Mouse (Mus musculus) liver, embryonic 11.5 days (tissue): ENCODE results near the gene Zfp955a. TPM values are rescaled to one million over a fixed set of nuclear protein-coding genes. Genes with fewer than 3 reads are reported as not detected.
A peak's percentile ranks its signal among the peaks of the same experiment; 100 is the strongest.
"Not testable (repeated sequence)": the region's sequence is repeated elsewhere in the genome, so short reads cannot be mapped to it uniquely, and the experiment has no call there.

Source experiments
- ATAC-seq: fragments of 200-750 bp; cut with Nextera tagmentation; replicated peaks from 2 replicates; pipeline ENCODE4 v1.8.0; 2017; ENCODE audit warnings: moderate number of reproducible peaks, mild to moderate bottlenecking, moderate TSS enrichment, moderate library complexity; ENCODE audit not compliant: low FRiP score
- DNase-seq: peaks from one replicate; pipeline ENCODE4 v3.0.0-alpha.2; 2017; ENCODE audit warnings: low spot score
- H3K27ac ChIP-seq: fragments of 300-500 bp; sonication (generic); 2 replicates; pipeline ENCODE4 v1.5.1; 2014; ENCODE audit warnings: mild to moderate bottlenecking, low read depth, low read length, control low read depth
- H3K27me3 ChIP-seq: fragments of 300-500 bp; sonication (generic); replicated peaks from 2 replicates; pipeline ENCODE4 v1.6.1; 2014; ENCODE audit warnings: low read length, mixed read lengths; ENCODE audit not compliant: control insufficient read depth, insufficient read depth
- H3K36me3 ChIP-seq: fragments of 300-500 bp; sonication (generic); 2 replicates; pipeline ENCODE4 v1.6.1; 2014; ENCODE audit warnings: mild to moderate bottlenecking, low read length, moderate library complexity, mixed read lengths; ENCODE audit not compliant: control insufficient read depth, insufficient read depth
- H3K4me1 ChIP-seq: fragments of 300-500 bp; sonication (generic); replicated peaks from 2 replicates; pipeline ENCODE4 v1.6.1; 2014; ENCODE audit warnings: low read length, mixed read lengths; ENCODE audit not compliant: control insufficient read depth, insufficient read depth
- H3K4me2 ChIP-seq: fragments of 300-500 bp; sonication (generic); 2 replicates; pipeline ENCODE4 v1.6.1; 2014; ENCODE audit warnings: mild to moderate bottlenecking, control low read depth, moderate library complexity
- H3K4me3 ChIP-seq: fragments of 300-500 bp; sonication (generic); 2 replicates; pipeline ENCODE4 v1.5.1; 2014; ENCODE audit warnings: low read depth, low read length, control low read depth
- H3K9ac ChIP-seq: fragments of 300-500 bp; sonication (generic); 2 replicates; pipeline ENCODE4 v1.6.1; 2014; ENCODE audit warnings: low read depth, low read length, control low read depth
- H3K9me3 ChIP-seq: fragments of 300-500 bp; sonication (generic); 2 replicates; pipeline ENCODE4 v1.6.1; 2016; ENCODE audit warnings: low read length, inconsistent platforms, mixed read lengths; ENCODE audit not compliant: control insufficient read depth
- WGBS: fragments of 180-500 bp; shearing (Covaris S2); extraction: QIAGEN DNeasy Blood & Tissue Kit; methylation state at CpG from one replicate; pipeline ENCODE4 v1.1.7; 2014; 5-methylcytosine and 5-hydroxymethylcytosine counted together
- polyA plus RNA-seq: library from polyadenylated mRNA; unstranded; fragments of >200 nt; fragmentation: Nextera tagmentation; extraction: Ambion mirVana; gene quantifications from 2 replicates; pipeline ENCODE4 v1.2.1, GENCODE M21; 2014

Zfp955a gene
- 9.9 and 11.0 TPM in 2 replicates for polyA plus RNA-seq

GRCm38 (mm10) chr17:33254530-33255318 is at the start of gene Zfp955a:
TSS of gene Zfp955a (minus strand) at chr17:33255145.
- H3K9me3 ChIP-seq, H3K27me3 ChIP-seq, H3K36me3 ChIP-seq, H3K27ac ChIP-seq, DNase-seq, H3K4me3 ChIP-seq, H3K9ac ChIP-seq, H3K4me1 ChIP-seq: not testable (repeated sequence)
- peak; percentile 98 for ATAC-seq
- WGBS: 24% methylated on average over 1 of the region's 34 CpGs
- peak within 1 kb of the TSS; percentile 22; the same call in 1 of the 2 replicates for H3K4me2 ChIP-seq

GRCm38 (mm10) chr17:33289876-33290149 is 34.9 kb upstream of the Zfp955a start:
- H3K9me3 ChIP-seq, H3K9ac ChIP-seq, H3K36me3 ChIP-seq, H3K4me2 ChIP-seq, H3K27ac ChIP-seq, H3K4me3 ChIP-seq, DNase-seq, H3K4me1 ChIP-seq, H3K27me3 ChIP-seq: not testable (repeated sequence)
- ATAC-seq: peak; percentile 65; the same call in 1 of the 2 replicates
- no CpG with 5 or more reads among the region's 9 CpGs for WGBS

- peak; percentile 98 for ATAC-seq
- not testable (repeated sequence) for H3K36me3 ChIP-seq, H3K9ac ChIP-seq, DNase-seq, H3K27ac ChIP-seq, H3K27me3 ChIP-seq, H3K9me3 ChIP-seq, H3K4me3 ChIP-seq, H3K4me1 ChIP-seq
- peak within 1 kb of the TSS; percentile 33; the same call in 1 of the 2 replicates for H3K4me2 ChIP-seq
- WGBS: no CpG with 5 or more reads among the region's 25 CpGs
Measured at GRCm38 (mm10) chr17:33289039-33289875, 34.3 kb upstream of the Zfp955a start, which contains the start of gene Zfp955b. TSS of gene Zfp955b (plus strand) at chr17:33289544.

GRCm38 (mm10) chr17:33268907-33269306 is 14.0 kb upstream of the Zfp955a start:
- Histone ChIP-seq H3K27me3 (no peaks in the 10 kb centered on the region), H3K36me3 (no peaks in the 10 kb centered on the region), H3K27ac (no peak overlapping the region), H3K4me2 (no peak overlapping the region), H3K9ac (no peak overlapping the region), H3K9me3 (no peaks in the 10 kb centered on the region), H3K4me3 (no peak overlapping the region), H3K4me1 (no peaks in the 10 kb centered on the region)
- DNase-seq (no peak), ATAC-seq (no peak)
- 82% methylated on average over 9 of the region's 9 CpGs for WGBS

GRCm38 (mm10) chr17:33264376-33264775 is 9.4 kb upstream of the Zfp955a start, which contains the start of gene Olfr63:
TSS of gene Olfr63 (plus strand) at chr17:33264676.
- DNase-seq: no peak
- no peak for ATAC-seq
- Histone ChIP-seq H3K9me3 (no peaks in the 10 kb centered on the region), H3K27me3 (no peaks in the 10 kb centered on the region), H3K36me3 (no peaks in the 10 kb centered on the region), H3K4me1 (no peaks in the 10 kb centered on the region), H3K27ac (no peak within 1 kb of the TSS), H3K9ac (no peak within 1 kb of the TSS), H3K4me3 (no peak within 1 kb of the TSS), H3K4me2 (no peak within 1 kb of the TSS)
- 61% methylated on average over 1 of the region's 1 CpGs for WGBS

- no CpG with 5 or more reads among the region's 2 CpGs for WGBS
- H3K36me3 ChIP-seq, H3K27ac ChIP-seq, H3K27me3 ChIP-seq, H3K4me1 ChIP-seq, H3K9ac ChIP-seq, H3K4me3 ChIP-seq, H3K9me3 ChIP-seq, H3K4me2 ChIP-seq, DNase-seq: not testable (repeated sequence)
- ATAC-seq: peak; percentile 19
Measured at GRCm38 (mm10) chr17:33255319-33255657, 343 bp upstream of the Zfp955a start.

GRCm38 (mm10) chr17:33236646-33237045 is 18.3 kb downstream of the Zfp955a start:
- DNase-seq, H3K27ac ChIP-seq, H3K9ac ChIP-seq, H3K36me3 ChIP-seq, ATAC-seq, H3K9me3 ChIP-seq, H3K4me2 ChIP-seq, H3K4me3 ChIP-seq, H3K4me1 ChIP-seq, H3K27me3 ChIP-seq: not testable (repeated sequence)
- 96% methylated on average over 1 of the region's 1 CpGs for WGBS

GRCm38 (mm10) chr17:33221590-33221989 is 33.4 kb downstream of the Zfp955a start, which contains the start of gene Olfr1564:
TSS of gene Olfr1564 (minus strand) at chr17:33221690.
- ATAC-seq: no peak
- Histone ChIP-seq H3K4me3 (no peak within 1 kb of the TSS), H3K4me1 (no peaks in the 10 kb centered on the region), H3K9me3 (peaks cover 5% of the 10 kb centered on the region; the same call in 1 of the 2 replicates), H3K27ac (no peak within 1 kb of the TSS), H3K27me3 (no peaks in the 10 kb centered on the region), H3K4me2 (no peak within 1 kb of the TSS), H3K9ac (no peak within 1 kb of the TSS), H3K36me3 (no peaks in the 10 kb centered on the region)
- no peak for DNase-seq
- 63% methylated on average over 2 of the region's 2 CpGs for WGBS
